Mouse (Mus musculus) heart, postnatal 36 days (tissue): ENCODE data around the gene Cox7a2. TPM values are rescaled to one million over a fixed set of nuclear protein-coding genes. Genes with fewer than 3 reads are reported as not detected.

Experiments used
- DNase-seq, 2 experiments: peaks; one replicate each; pipeline ENCODE4 v3.0.0; 2021 to 2022
- intact Hi-C: fragments of 180-260 bp; cut with DNase I; formaldehyde crosslinking; loops from one replicate; pipeline ENCODE4 v1.15.1; 2025
- total RNA-seq, 2 experiments: library from RNA; stranded (reverse); gene quantifications; 2 replicates each; pipeline ENCODE4 v1.2.3; 2021

Gene Cox7a2
- 1,000 to 10,000 TPM; 1,024 to 1,052 TPM for total RNA-seq

DNA sequence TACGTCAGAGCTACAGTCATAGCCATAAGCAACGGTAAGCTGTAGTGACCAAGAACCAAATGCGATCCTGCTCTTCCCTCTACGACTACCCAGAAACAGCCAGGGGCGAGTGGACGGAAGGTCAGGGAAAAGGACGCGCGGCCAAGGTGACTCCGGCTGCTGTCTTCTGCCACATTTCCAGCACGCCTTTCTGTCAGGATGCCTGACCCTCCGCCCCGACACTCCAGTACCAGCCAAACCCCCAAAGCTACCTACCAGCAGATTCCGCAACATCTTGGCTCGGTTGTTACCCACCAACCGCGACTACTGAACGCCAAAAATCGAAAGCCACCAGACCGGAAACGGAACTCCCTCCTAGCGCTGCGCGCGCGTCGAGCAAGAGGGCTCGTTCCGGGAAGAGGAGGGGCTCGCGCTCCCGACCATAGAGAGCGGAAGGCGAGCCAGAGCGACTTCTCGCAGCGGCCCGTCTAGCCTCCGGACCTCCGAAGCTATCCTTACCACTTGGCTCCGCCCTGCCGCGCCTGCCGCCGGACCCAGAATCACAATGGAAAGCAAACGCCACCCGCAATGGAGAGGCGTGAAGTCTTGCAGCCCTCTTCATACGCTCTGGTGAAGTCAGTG, at the start of gene Cox7a2:
Gene Cox7a2, minus strand, starts transcription at position 494 of the 621 bp plus-strand sequence.
- DNase-seq = peak; percentile 94 to 95
- intact Hi-C loops = loop anchor here (2.0 kb wide), 1 partner anchor 33 kb away; the partner anchor contains the start of gene Tmem30a

DNA sequence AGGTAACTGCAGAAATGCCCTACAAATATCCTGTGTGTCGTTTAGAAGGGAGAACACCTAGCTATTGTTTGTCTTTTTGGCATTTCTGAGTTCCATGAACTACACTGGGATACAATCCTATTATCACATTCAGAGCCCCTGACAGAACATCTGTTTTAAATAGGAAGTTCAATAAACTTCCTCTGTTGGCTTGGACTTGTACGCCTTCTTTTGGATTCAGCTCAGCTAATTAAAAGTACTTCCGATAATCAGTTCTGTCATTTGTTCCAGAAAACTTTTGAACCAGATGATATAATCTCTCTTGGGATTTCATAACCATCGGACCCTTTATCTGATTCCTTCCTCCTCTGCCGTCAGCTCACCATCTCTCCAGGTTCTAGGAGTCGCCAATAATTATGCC, 49.7 kb upstream of the Cox7a2 start:
- intact Hi-C loops = no loop called here
- DNase-seq = no peak

DNA sequence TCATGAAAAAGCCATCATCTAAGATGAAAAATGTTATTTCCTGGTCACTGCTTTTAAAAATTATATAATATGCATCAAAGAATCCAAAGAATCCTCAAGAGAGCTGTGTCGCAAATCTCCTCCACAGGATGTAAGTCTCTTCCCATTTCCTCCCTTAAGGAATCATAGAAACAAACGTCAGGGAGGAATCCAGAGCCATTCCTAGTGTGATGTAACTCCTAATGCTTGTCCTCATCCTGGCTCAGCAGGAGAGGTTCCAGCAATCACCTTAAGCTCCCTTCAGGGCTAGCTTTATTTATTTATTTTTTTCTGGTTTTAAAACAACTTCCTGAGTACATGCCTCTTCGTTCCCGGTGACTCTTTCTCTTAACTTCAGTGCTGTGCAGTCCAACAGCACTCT, 47.5 kb upstream of the Cox7a2 start:
- DNase-seq = no peak
- intact Hi-C loops = loop anchor here (2.0 kb wide), 2 partner anchors 78 to 220 kb away; no protein-coding TSS in a partner anchor

DNA sequence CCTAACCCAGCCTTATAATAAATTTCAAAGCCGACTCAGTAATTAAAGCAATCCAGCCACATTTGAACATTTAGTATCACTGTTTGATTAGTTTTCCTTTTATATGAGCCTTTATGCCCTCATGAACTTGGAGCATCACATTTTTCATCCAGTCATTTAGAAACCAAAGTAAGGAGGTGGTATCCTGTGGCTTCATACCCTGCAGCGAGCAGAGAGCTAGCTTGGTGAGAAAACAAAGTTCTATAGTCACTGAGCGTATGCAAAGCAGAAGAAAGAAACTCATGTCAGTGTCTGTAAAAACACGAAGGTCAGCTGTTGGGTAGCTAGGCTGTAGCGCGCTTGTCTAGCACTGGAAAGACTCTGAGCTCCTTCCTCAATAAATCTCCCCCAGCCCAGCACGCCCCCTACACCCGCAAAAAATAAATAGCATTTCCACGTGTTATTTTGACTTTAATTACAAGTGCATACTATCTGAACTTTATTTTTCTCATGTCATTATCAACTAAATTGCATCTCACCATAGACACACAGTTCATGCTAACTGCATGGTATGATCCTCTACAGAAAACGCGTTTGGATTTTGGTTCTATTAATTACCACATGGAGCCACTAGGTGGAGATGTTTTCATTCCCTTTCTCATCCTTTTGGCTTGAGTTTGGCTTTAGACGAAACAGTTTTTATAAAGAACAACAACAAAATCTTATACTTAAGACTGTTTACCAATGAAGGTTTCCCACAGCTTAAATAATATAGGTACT, 46.8 kb upstream of the Cox7a2 start:
- DNase-seq = no peak

DNA sequence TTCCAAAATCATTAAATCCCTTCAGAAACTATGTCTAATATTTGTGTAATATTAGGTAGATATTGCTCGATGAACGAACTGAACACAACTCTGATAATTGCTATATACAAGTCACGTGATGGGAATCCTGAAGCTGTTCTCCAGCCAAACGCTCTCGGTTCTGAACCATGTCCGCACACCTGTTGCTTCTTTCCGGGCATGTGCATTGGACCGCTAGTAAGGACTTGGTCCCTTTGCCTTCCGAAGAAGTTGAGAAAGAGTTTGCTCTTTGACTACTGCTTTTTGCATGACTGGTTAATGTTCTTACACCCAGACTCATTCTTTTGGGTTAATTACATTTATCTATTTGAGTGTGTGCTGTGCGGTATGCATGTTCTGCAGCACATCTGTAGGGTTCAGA, 45.7 kb upstream of the Cox7a2 start:
- intact Hi-C loops = no loop called here
- DNase-seq = no peak

More for the DNA sequence above, 46.8 kb upstream of the Cox7a2 start:
- intact Hi-C loops = loop anchor here (1.0 to 2.0 kb wide), 4 partner anchors 78 to 220 kb away; no protein-coding TSS in a partner anchor

DNA sequence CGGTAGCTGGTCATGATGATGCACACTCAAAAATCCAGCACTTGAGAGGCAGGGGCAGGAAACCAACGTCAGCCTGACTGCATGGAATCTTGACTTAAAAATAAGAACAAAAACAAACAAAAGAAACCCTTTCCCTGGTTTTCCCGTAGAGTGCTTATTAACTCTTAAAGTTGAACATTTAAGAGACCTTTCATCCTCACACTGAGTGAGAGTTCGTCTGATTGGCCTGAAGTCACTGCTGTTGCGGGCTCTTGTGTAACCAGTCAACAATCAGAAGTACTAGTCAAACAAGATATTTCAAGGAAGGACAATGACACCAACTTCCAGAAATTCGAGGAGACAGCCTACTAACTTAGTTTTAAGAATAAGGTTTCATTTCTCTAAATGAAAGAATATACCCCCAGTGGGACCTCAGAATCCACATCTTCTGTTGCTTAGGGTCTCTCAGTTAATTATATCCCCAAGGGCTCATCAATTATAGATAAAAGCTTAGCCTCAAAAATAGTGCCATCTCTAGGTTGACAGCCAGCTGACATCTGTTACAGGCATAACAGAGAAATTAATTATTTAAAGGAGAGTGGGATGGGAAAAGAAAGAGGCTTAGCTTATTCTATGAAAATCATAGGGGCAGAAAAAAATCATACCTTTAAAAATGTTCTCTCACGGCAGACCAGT, 36.9 kb upstream of the Cox7a2 start:
- intact Hi-C loops = loop anchor here (10.0 kb wide), 1 partner anchor 368 kb away; the partner anchor contains the start of gene Myo6

DNA sequence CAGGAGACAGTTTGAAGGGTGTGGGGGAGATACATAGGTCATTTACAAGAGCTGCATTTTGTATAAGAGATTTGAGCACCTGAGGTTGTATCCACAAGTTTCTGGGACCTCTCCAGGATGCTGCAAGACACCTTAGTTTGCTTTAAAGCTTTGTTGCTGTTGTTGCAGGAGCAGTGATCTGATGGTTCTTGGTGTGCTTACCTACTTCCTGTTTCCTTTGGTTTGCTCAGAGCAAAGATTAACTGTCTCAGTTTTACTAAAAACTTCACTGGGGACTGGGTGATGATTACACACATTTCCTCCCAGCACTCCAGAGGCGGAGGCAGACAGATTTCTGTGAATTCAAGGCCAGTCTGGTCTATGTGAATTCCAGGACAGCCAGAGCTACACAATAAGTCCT, 35.4 kb upstream of the Cox7a2 start:
- DNase-seq = no peak
- intact Hi-C loops = loop anchor here (10.0 kb wide), 1 partner anchor 370 kb away; the partner anchor contains the start of gene Myo6

More for the DNA sequence above, 36.9 kb upstream of the Cox7a2 start:
- DNase-seq = no peak

DNA sequence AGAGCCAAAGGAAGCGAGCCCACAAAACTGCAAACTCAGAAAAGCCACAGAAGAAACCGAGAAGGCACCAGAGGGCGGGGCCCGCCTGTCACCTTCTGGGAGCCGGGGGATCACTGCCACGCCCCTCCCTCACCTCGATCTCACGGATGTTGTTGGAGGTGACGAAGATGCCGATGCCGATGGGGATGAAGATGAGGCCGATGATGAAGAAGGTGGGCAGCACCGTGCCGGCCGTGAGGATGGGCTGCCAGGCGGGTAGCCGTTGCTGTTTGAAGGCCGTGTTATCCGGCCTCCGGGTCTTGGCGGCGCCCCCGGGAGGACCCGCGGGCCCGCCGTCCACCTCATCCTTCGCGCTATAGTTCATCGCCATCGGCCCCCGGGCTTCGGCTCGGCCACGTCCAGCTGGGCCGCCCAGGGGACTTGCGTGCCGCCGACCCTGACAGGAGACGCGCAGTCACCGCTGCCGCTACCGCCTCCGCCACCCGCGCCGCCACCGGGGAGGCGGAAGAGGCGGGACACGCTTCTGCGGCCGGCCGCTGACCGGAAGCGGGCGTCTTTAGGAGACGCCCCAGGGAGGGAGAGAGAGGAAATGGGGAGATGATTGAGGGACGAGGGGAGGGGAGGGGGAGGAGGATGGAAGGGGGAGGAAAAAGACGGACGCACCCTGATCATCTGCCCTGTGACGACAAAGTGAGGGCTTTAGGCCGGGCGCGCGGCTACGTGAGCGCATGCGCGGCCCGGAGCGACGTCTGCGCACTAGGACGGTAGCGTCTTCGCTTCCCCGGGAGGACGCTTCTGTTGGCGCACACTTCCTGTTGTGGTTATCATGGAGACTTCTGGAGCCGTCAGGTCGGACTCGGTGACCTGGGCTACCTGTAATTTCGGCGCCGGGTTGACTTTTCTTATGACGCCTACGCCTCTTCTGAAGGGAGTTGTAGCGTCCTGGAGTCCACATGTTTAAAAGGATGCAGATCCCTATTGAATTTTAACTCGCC, 33.5 kb upstream of the Cox7a2 start, which contains the start of gene Tmem30a:
Gene Tmem30a, minus strand, starts transcription at position 667 of the 995 bp plus-strand sequence.
- intact Hi-C loops = loop anchor here (2.0 to 10.0 kb wide), 2 partner anchors 34 to 372 kb away; partner anchors contain the start of genes Cox7a2 and Myo6
- peak; percentile 93 for DNase-seq

DNA sequence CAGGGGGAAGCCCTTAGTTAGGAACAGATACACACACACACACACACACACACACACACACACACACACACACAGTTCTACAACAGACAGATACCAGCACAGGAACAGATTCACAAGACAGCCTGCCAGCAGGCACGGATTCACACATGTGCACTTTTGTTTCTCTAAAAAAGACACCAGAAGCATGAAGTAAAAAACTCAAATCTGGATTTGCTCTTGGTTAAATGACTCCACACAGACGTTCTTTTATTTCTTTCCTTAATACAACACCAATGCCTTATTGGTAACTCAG, 26.1 kb upstream of the Cox7a2 start:
- intact Hi-C loops = no loop called here
- DNase-seq = no peak

DNA sequence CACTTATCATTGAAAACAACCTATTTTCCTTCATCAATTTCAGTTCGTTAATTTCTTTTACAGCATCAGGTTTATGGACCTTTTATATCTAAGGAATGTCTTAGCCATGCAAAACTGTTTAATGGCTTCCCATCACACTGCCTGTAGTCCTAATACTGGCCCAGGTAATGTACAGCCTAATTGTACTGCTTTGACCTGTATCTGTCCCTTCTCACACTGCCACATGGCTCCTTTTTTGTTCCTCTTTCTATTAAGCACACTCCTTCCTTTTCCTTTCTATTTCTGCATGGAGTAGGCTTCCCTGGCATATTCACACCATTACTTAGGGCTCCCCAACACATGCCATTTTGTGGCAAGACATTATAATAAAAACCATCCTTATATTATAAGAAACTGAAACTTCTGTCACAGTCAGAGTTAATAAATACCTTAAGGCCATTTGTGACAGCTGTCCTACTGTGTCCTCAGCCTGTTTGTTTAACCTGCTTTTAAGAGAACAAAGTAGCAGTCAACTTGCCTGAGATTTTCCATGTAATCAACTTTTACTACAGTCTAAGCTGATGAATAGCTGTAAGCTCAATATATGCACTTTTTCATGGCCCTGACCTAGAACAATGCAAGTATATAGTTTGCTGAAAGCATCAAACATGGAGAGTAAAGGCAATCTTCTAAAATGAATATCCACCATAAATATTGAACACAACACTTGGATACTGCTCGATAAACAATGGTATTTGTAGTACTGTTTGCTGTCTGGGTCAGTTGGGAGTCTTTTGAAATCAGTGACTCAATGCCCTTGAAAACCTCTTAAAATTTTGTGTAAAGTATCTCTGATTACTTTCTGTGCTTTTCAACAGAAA, 25.5 kb upstream of the Cox7a2 start:
- intact Hi-C loops = no loop called here

DNA sequence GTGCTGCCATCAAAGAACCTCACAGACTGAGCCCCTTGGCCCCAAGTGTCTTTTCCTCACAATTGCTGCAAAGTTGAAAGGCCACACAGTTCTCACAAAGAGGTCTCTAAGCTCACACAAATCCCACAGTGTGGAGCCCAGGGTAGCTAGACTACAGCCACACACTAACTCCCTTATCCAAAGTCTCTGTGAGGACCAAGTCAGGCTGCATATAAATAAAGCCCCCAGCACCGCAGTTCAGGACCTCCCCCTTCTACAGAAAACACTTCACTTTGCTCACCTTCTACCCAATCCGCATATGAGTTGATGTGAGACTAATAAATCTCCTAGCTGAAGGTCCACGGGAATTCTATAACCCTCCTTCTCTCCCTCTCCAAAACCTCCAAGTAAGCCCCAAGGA, 24.8 kb upstream of the Cox7a2 start:
- DNase-seq = no peak
- intact Hi-C loops = no loop called here

More for the DNA sequence above, 25.5 kb upstream of the Cox7a2 start:
- no peak for DNase-seq

DNA sequence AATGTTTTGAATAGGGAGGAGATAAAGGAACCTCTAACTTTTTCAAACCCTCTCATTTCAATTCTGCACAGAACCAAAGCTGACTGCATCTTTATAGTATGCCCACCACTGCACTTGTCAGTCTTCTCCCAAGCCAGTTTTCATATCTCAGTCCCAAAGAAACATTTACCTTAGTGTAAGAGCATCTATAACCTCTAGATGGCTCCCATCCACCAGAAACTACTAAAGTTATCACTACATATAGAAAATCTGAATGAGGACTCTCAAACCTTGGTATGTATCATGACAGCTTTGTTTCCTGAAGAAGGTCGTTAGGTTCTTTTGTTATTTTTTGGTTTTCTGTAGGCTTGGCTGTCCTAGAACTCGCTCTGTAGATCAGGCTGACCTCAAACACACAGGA, 19.7 kb upstream of the Cox7a2 start:
- DNase-seq = no peak
- intact Hi-C loops = no loop called here

DNA sequence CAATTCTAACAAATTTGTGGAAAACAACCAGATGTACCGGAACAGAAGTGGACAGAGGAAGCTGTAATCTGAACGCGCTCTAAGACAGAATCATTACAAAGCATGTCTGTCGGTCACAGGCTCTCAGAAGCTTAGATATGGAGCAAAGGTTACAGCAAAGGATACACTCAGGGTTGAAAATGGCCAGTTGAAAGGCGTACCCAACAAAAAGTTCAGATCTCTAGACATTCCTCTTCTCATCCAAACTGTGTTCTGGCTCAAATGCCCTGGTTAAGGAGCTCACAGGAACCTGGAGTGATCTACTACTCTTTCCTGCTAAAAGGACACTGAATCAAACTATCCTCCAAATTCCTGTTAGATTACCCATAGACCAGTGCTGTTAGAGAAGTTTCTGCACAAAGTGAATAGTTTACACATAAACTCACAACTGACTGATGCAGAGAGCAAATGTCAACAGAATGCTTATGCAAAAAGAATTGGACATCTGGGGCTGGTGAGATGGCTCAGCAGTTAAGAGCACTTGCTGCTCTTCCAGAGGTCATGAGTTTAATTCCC, 7.4 kb upstream of the Cox7a2 start:
- DNase-seq = no peak
- intact Hi-C loops = no loop called here

DNA sequence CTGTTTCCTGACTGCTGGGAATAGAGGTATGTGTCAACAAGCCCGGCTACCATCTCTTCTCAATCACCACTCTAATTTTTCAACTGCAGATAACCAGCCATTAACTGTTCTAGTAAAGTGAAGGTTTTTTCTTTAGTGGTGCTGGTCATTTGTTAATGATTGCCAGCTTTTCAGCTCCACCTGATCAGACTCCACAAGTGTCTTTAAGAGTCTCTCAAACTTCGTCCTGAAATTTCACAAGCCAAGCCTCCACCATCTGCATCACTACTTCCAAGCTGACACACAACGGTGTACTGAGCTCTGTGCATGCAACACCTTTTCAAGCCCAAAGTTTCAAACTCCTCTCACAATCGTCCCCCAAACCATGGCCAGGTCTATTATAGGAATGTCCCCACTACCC, 5.7 kb upstream of the Cox7a2 start:
- intact Hi-C loops = no loop called here

DNA sequence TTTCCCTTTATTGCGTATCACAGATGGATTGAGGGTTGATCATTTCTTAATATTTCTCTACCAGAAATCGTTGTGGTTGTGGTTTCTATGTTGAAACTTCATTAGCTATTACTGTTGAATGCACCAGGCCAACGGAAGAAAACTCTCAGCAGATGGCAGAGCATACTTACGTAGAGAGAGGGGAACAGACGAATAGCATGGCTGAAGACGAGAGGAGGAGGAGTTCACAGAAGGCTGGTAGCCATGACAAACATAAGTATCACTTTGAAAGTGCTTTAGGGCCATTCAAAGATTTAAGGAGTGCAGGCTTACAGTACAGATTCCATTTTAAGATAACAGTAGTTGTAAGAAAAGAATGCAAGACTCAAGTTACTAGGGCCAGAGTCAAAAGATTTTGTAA, 2.8 kb upstream of the Cox7a2 start:
- DNase-seq = no peak
- intact Hi-C loops = no loop called here

More for the DNA sequence above, 5.7 kb upstream of the Cox7a2 start:
- no peak for DNase-seq

DNA sequence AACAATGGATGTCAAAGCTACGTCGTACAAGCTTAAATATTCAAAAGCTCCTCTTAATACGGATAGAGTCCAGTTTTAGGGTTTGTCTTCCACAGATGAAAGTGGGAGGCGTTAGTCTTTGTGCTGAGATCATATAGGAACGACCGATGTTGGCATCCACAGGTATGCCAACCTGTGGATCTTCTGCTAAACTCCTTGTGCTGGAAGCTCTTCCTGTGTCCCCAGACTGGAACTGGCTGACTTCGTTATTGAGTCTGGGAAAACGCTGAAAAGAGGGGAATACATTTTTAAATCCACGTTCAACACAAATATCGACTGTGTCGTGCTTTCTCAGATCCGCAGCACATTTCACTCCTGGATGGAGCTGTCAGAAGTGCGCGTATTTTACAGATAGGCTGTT, 398 bp upstream of the Cox7a2 start:
- intact Hi-C loops = no loop called here
- no peak for DNase-seq

DNA sequence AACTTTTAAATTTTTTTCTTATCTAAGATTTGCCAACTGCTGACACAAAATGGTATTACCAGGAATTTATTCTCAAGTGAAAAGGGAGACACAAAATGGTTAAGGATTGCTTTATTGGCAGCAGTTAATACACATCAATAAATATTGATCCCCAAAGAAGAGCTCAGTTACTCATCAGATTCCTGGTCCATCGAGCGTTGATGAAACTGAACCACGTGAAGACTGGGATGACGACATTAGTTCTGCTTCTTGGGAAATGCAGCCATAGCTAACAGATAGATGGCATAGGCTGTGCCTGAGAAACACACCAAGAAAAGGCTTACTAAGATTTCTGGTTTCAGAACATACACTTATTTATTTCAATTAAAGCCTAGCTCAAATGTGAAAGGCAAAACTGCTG, 4.4 kb downstream of the Cox7a2 start:
- intact Hi-C loops = no loop called here
- DNase-seq = no peak

DNA sequence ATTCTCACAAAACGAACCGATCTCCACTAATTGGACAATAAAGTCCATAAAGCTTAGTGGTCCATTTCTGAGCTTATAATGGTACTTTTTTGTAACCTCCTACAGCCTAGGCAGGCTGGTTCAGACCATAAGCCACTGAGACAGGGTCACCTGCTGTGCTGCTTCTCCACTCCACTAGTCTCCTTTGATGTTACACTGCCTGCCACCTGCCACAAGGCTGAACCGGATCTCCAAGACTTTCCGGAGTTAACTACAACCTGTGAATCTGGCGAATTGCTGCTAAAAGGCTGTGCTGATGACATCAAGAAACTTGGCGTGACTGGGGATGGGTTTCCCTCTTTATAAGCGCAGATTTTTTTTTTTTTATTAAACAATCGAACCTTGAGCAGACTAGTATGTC, 7.8 kb downstream of the Cox7a2 start:
- intact Hi-C loops = no loop called here
- DNase-seq = no peak

DNA sequence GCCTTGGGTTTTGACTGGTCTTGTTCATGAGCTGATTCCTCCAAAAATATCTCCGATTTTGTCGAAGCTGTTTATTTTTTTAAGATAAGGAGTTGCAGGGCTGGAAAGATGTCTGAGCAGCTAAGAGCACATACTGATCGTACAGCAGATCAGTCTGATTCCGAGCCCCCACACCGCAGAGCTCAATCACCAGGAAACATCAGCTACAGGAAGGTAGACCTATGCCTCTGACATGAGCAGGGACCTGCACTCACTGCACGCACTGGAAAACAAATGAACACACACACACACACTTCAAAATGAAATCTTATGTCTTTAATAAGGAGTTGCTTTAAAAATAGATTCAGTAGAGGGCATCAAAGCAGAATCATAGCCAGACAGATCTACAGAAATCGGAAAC, 9.0 kb downstream of the Cox7a2 start:
- intact Hi-C loops = no loop called here
- DNase-seq = no peak
